Mouse (Mus musculus) hindbrain, embryonic 14.5 days (tissue): ENCODE data around the gene Apex1. TPM values are rescaled to one million over a fixed set of nuclear protein-coding genes. Genes with fewer than 3 reads are reported as not detected.

ENCODE experiments used
- ATAC-seq: fragments of 200-750 bp; cut with Nextera tagmentation; 2 replicates; pipeline ENCODE4 v1.8.0; 2017; ENCODE audit warnings: moderate number of reproducible peaks, mild to moderate bottlenecking, moderate TSS enrichment, moderate library complexity; ENCODE audit not compliant: low FRiP score
- DNase-seq: peaks from one replicate; pipeline ENCODE4 v3.0.0-alpha.2; 2015; ENCODE audit warnings: low spot score
- H3K27ac ChIP-seq: fragments of 300-500 bp; sonication (generic); 2 replicates; pipeline ENCODE4 v1.5.1; 2014; ENCODE audit warnings: mild to moderate bottlenecking, moderate library complexity
- H3K27me3 ChIP-seq: fragments of 300-500 bp; sonication (generic); 2 replicates; pipeline ENCODE4 v1.6.1; 2014; ENCODE audit warnings: mild to moderate bottlenecking, low read length, mixed read lengths; ENCODE audit not compliant: control insufficient read depth, insufficient read depth
- H3K36me3 ChIP-seq: fragments of 300-500 bp; sonication (generic); replicated peaks from 2 replicates; pipeline ENCODE4 v1.6.1; 2014; ENCODE audit not compliant: control insufficient read depth, insufficient read depth
- H3K4me1 ChIP-seq: fragments of 300-500 bp; sonication (generic); replicated peaks from 2 replicates; pipeline ENCODE4 v1.6.1; 2014; ENCODE audit warnings: antibody characterized with exemption, low read length, mixed read lengths; ENCODE audit not compliant: control insufficient read depth, insufficient read depth
- H3K4me2 ChIP-seq: fragments of 300-500 bp; sonication (generic); replicated peaks from 2 replicates; pipeline ENCODE4 v1.6.1; 2014; ENCODE audit warnings: mild to moderate bottlenecking, moderate library complexity
- H3K4me3 ChIP-seq: fragments of 300-500 bp; sonication (generic); replicated peaks from 2 replicates; pipeline ENCODE4 v1.5.1; 2014; ENCODE audit warnings: mild to moderate bottlenecking, low read length
- H3K9ac ChIP-seq: fragments of 300-500 bp; sonication (generic); 2 replicates; pipeline ENCODE4 v1.6.1; 2014
- H3K9me3 ChIP-seq: fragments of 300-500 bp; sonication (generic); 2 replicates; pipeline ENCODE4 v1.6.1; 2016; ENCODE audit warnings: low read length; ENCODE audit not compliant: control insufficient read depth
- WGBS: fragments of 180-500 bp; shearing (Covaris S2); extraction: QIAGEN DNeasy Blood & Tissue Kit; methylation state at CpG from one replicate; pipeline ENCODE4 v1.1.7; 2014; 5-methylcytosine and 5-hydroxymethylcytosine counted together
- polyA plus RNA-seq: library from polyadenylated mRNA; unstranded; fragments of >200 nt; fragmentation: Nextera tagmentation; extraction: Ambion mirVana; gene quantifications from 2 replicates; pipeline ENCODE4 v1.2.1, GENCODE M21; 2014

Gene Apex1
- polyA plus RNA-seq, 1 experiment from 2014 or later, result 165 TPM

GRCm38 (mm10) chr14:50975001-50975400 is 50.2 kb downstream of the Apex1 start:
- Histone ChIP-seq H3K4me1 (no peaks in the 10 kb centered on the region), H3K27ac (no peak overlapping the region), H3K9ac (no peak overlapping the region), H3K4me3 (no peak overlapping the region), H3K27me3 (no peaks in the 10 kb centered on the region), H3K36me3 (no peaks in the 10 kb centered on the region), H3K9me3 (no peaks in the 10 kb centered on the region), H3K4me2 (no peak overlapping the region)
- DNase-seq (no peak), ATAC-seq (no peak)
- 61% methylated on average over 5 of the region's 5 CpGs for WGBS

GRCm38 (mm10) chr14:50976674-50977073 is 51.9 kb downstream of the Apex1 start:
- no peak overlapping the region for H3K27ac ChIP-seq
- H3K4me1 ChIP-seq, result no peaks in the 10 kb centered on the region
- H3K27me3 ChIP-seq, result no peaks in the 10 kb centered on the region
- ATAC-seq (no peak), DNase-seq (no peak)
- H3K9ac ChIP-seq, result no peak overlapping the region
- no peaks in the 10 kb centered on the region for H3K9me3 ChIP-seq
- H3K36me3 ChIP-seq, result no peaks in the 10 kb centered on the region
- H3K4me3 ChIP-seq, result no peak overlapping the region
- no peak overlapping the region for H3K4me2 ChIP-seq
- WGBS, result 10% methylated on average over 9 of the region's 9 CpGs

Other genes with a start within 250 kb of the Apex1 start
- not detected in 2 replicates for gene Olfr747, start 231.8 kb upstream of the Apex1 start, polyA plus RNA-seq
- gene Olfr748, start 217.6 kb upstream of the Apex1 start, polyA plus RNA-seq, result not detected in 2 replicates
- gene Olfr749, start 179.9 kb upstream of the Apex1 start, polyA plus RNA-seq, result not detected in 2 replicates
- 122 and 123 TPM in 2 replicates for gene Ttc5, start 139.4 kb upstream of the Apex1 start, polyA plus RNA-seq
- gene Ccnb1ip1, start 117.2 kb upstream of the Apex1 start, polyA plus RNA-seq, result not detected in 2 replicates
- gene Parp2, start 117.1 kb upstream of the Apex1 start, polyA plus RNA-seq, result 40.7 and 40.9 TPM in 2 replicates
- gene Tep1, start 54.4 kb upstream of the Apex1 start, polyA plus RNA-seq, result 3.3 TPM in 2 replicates
- 1.2 and 1.3 TPM in 2 replicates for gene Klhl33, start 27.5 kb upstream of the Apex1 start, polyA plus RNA-seq
- gene Osgep, start 75 bp upstream of the Apex1 start, polyA plus RNA-seq, result 107 and 118 TPM in 2 replicates
- 93.1 and 100.0 TPM in 2 replicates for gene Pip4p1, start 5.9 kb downstream of the Apex1 start, polyA plus RNA-seq
- 23.2 and 23.9 TPM in 2 replicates for gene Pnp, start 6.1 kb downstream of the Apex1 start, polyA plus RNA-seq
- 2.1 TPM in 1 of 2 replicates, not detected in the other for gene Gm49342, start 19.5 kb downstream of the Apex1 start, polyA plus RNA-seq
- gene Pnp2, start 31.0 kb downstream of the Apex1 start, polyA plus RNA-seq, result 0.67 and 1.1 TPM in 2 replicates
- 0.13 TPM in 1 of 2 replicates, not detected in the other for gene Rnase10, start 82.8 kb downstream of the Apex1 start, polyA plus RNA-seq
- gene Rnase9, start 116.9 kb downstream of the Apex1 start, polyA plus RNA-seq, result not detected in 2 replicates
- gene Rnase11, start 125.2 kb downstream of the Apex1 start, polyA plus RNA-seq, result not detected in 2 replicates
- not detected in 2 replicates for gene Rnase12, start 132.7 kb downstream of the Apex1 start, polyA plus RNA-seq
- gene Olfr750, start 149.5 kb downstream of the Apex1 start, polyA plus RNA-seq, result not detected in 2 replicates
- gene Rnase4, start 166.1 kb downstream of the Apex1 start, polyA plus RNA-seq, result 17.0 and 18.2 TPM in 2 replicates
- gene Ang, start 166.2 kb downstream of the Apex1 start, polyA plus RNA-seq, result 4.8 and 5.2 TPM in 2 replicates
- gene Eddm3b, start 189.5 kb downstream of the Apex1 start, polyA plus RNA-seq, result not detected in 2 replicates
- gene Rnase6, start 198.9 kb downstream of the Apex1 start, polyA plus RNA-seq, result 0.39 and 0.41 TPM in 2 replicates
- 0.50 and 0.54 TPM in 2 replicates for gene Rnase1, start 221.8 kb downstream of the Apex1 start, polyA plus RNA-seq
- gene Rnase2b, start 237.3 kb downstream of the Apex1 start, polyA plus RNA-seq, result not detected in 2 replicates